Mouse (Mus musculus): ENCODE data around the gene Crybb3. TPM values are rescaled to one million over a fixed set of nuclear protein-coding genes. Genes with fewer than 3 reads are reported as not detected.

Gene Crybb3
- polyA plus RNA-seq, 1 experiment from 2014 or later = 1.1 TPM

GRCm38 (mm10) chr5:113041567-113042071 lies 39.8 kb downstream of the Crybb3 start:
- ATAC-seq (ENCODE audit: insufficient read depth, low FRiP score, low read depth) = no peak; the same call in 1 of the 2 replicates
- Histone ChIP-seq H3K9ac (no peak overlapping the region), H3K27me3 (replicated peaks) (no peaks in the 10 kb centered on the region), H3K9me3 (no peaks in the 10 kb centered on the region), H3K36me3 (no peaks in the 10 kb centered on the region), H3K27ac (no peak overlapping the region), H3K4me3 (replicated peaks) (no peak overlapping the region), H3K4me2 (no peak overlapping the region), H3K4me1 (peaks cover 9% of the 10 kb centered on the region)
- 10% methylated on average over 5 of the region's 5 CpGs for WGBS

GRCm38 (mm10) chr5:113040776-113041175 lies 40.6 kb downstream of the Crybb3 start:
- ATAC-seq (ENCODE audit: insufficient read depth, low FRiP score, low read depth) = peak; percentile 23; the same call in 1 of the 2 replicates
- H3K4me1 ChIP-seq = peaks cover 9% of the 10 kb centered on the region
- H3K4me2 ChIP-seq = no peak overlapping the region
- no peak overlapping the region for H3K4me3 ChIP-seq (replicated peaks)
- no peaks in the 10 kb centered on the region for H3K36me3 ChIP-seq
- H3K9me3 ChIP-seq = no peaks in the 10 kb centered on the region
- H3K9ac ChIP-seq = no peak overlapping the region
- no peak overlapping the region for H3K27ac ChIP-seq
- WGBS = 55% methylated on average over 6 of the region's 6 CpGs
- H3K27me3 ChIP-seq (replicated peaks) = no peaks in the 10 kb centered on the region

GRCm38 (mm10) chr5:113038601-113039000 lies 42.8 kb downstream of the Crybb3 start:
- H3K36me3 ChIP-seq = no peaks in the 10 kb centered on the region
- H3K4me3 ChIP-seq (replicated peaks) = no peak overlapping the region
- H3K9ac ChIP-seq = no peak overlapping the region
- ATAC-seq (ENCODE audit: insufficient read depth, low FRiP score, low read depth) = no peak
- H3K27ac ChIP-seq = no peak overlapping the region
- H3K4me2 ChIP-seq = no peak overlapping the region
- H3K27me3 ChIP-seq (replicated peaks) = no peaks in the 10 kb centered on the region
- WGBS = 80% methylated on average over 6 of the region's 6 CpGs
- peaks cover 14% of the 10 kb centered on the region for H3K4me1 ChIP-seq
- no peaks in the 10 kb centered on the region for H3K9me3 ChIP-seq

- H3K36me3 ChIP-seq = no peaks in the 10 kb centered on the region
- no peaks in the 10 kb centered on the region for H3K9me3 ChIP-seq
- no peak overlapping the region for H3K4me2 ChIP-seq
- 51% methylated on average over 10 of the region's 10 CpGs for WGBS
- H3K27ac ChIP-seq = 0 out of 2 replicates have a peak overlapping the region, but pooled peaks have one; percentile 26
- H3K4me1 ChIP-seq = peaks cover 5% of the 10 kb centered on the region; the same call in 1 of the 2 replicates
- H3K27me3 ChIP-seq (replicated peaks) = no peaks in the 10 kb centered on the region
- peak; percentile 78 for ATAC-seq (ENCODE audit: insufficient read depth, low FRiP score, low read depth)
- no peak overlapping the region for H3K4me3 ChIP-seq (replicated peaks)
- H3K9ac ChIP-seq = no peak overlapping the region
Measured at GRCm38 (mm10) chr5:113035094-113036047, 46.0 kb downstream of the Crybb3 start.

GRCm38 (mm10) chr5:113031201-113031754 lies 50.1 kb downstream of the Crybb3 start:
- Histone ChIP-seq H3K36me3 (no peaks in the 10 kb centered on the region), H3K4me1 (peaks cover 5% of the 10 kb centered on the region; the same call in 1 of the 2 replicates), H3K4me2 (no peak overlapping the region), H3K9ac (no peak overlapping the region), H3K27ac (no peak overlapping the region), H3K4me3 (replicated peaks) (no peak overlapping the region), H3K9me3 (no peaks in the 10 kb centered on the region), H3K27me3 (replicated peaks) (no peaks in the 10 kb centered on the region)
- 66% methylated on average over 15 of the region's 15 CpGs for WGBS
- ATAC-seq (ENCODE audit: insufficient read depth, low FRiP score, low read depth) = no peak

GRCm38 (mm10) chr5:113030082-113030481 lies 51.3 kb downstream of the Crybb3 start:
- no peaks in the 10 kb centered on the region for H3K4me1 ChIP-seq
- H3K27me3 ChIP-seq (replicated peaks) = no peaks in the 10 kb centered on the region
- H3K9me3 ChIP-seq = no peaks in the 10 kb centered on the region
- no peak for ATAC-seq (ENCODE audit: insufficient read depth, low FRiP score, low read depth)
- H3K9ac ChIP-seq = no peak overlapping the region
- no peak overlapping the region for H3K4me2 ChIP-seq
- H3K36me3 ChIP-seq = no peaks in the 10 kb centered on the region
- WGBS = 59% methylated on average over 3 of the region's 3 CpGs
- H3K4me3 ChIP-seq (replicated peaks) = no peak overlapping the region
- no peak overlapping the region for H3K27ac ChIP-seq

GRCm38 (mm10) chr5:113026706-113027105 lies 54.7 kb downstream of the Crybb3 start:
- H3K9me3 ChIP-seq = no peaks in the 10 kb centered on the region
- no peaks in the 10 kb centered on the region for H3K27me3 ChIP-seq (replicated peaks)
- H3K4me3 ChIP-seq (replicated peaks) = no peak overlapping the region
- H3K4me1 ChIP-seq = peaks cover 9% of the 10 kb centered on the region
- no peak overlapping the region for H3K27ac ChIP-seq
- no peak overlapping the region for H3K4me2 ChIP-seq
- no peak for ATAC-seq (ENCODE audit: insufficient read depth, low FRiP score, low read depth)
- no peak overlapping the region for H3K9ac ChIP-seq
- WGBS = 64% methylated on average over 5 of the region's 5 CpGs
- H3K36me3 ChIP-seq = no peaks in the 10 kb centered on the region

Other genes with a start within 250 kb of the Crybb3 start
- gene Myo18b, start 185.2 kb downstream of the Crybb3 start, polyA plus RNA-seq (2015; fragmentation: Nextera tagmentation; extraction: Ambion mirVana) = 0.50 and 0.51 TPM in 2 replicates
- gene Grk3, start 65.8 kb downstream of the Crybb3 start, polyA plus RNA-seq (2015; fragmentation: Nextera tagmentation; extraction: Ambion mirVana) = 13.6 and 13.8 TPM in 2 replicates
- gene Crybb2, start 11.5 kb downstream of the Crybb3 start, polyA plus RNA-seq (2015; fragmentation: Nextera tagmentation; extraction: Ambion mirVana) = not detected in 2 replicates
- gene 2900026A02Rik, start 139.7 kb upstream of the Crybb3 start, polyA plus RNA-seq (2015; fragmentation: Nextera tagmentation; extraction: Ambion mirVana) = 12.6 and 15.2 TPM in 2 replicates
- 0.48 and 0.57 TPM in 2 replicates for gene Tmem211, start 145.3 kb upstream of the Crybb3 start, polyA plus RNA-seq (2015; fragmentation: Nextera tagmentation; extraction: Ambion mirVana)
- 6.9 and 8.8 TPM in 2 replicates for gene Sgsm1, start 229.2 kb upstream of the Crybb3 start, polyA plus RNA-seq (2015; fragmentation: Nextera tagmentation; extraction: Ambion mirVana)